ENCODE assay signal across 8 mouse cellular contexts in genomic region chr19:10449708-10450107, GRCm38 (mm10). TPM values are rescaled to one million over a fixed set of nuclear protein-coding genes. Genes with fewer than 3 reads are reported as not detected.
DNase-seq lines count a peak whose midpoint lies in the region; ATAC-seq lines count a peak whose summit lies in the region.

No protein-coding gene starts in this region.

- peaks cover 27% of the 10 kb centered on the region for H3K27me3 ChIP-seq in forebrain, embryonic 12.5 days
- H3K27me3 ChIP-seq in hindbrain, embryonic 15.5 days, result peaks cover 7% of the 10 kb centered on the region

- peak; percentile 63; the same call in 1 of the 2 replicates for ATAC-seq in forebrain, embryonic 12.5 days (ENCODE audit: low FRiP score)
- peak; percentile 42 for ATAC-seq in hindbrain, embryonic 15.5 days (ENCODE audit: low FRiP score, low read depth)
- ATAC-seq in megakaryocyte progenitor cell, adult 5-6 weeks (replicated peaks; ENCODE audit: poor library complexity), result peak; percentile 82

- no peak overlapping the region for H3K4me2 ChIP-seq in forebrain, embryonic 12.5 days
- no peak overlapping the region for H3K4me2 ChIP-seq in hindbrain, embryonic 15.5 days

- peaks cover 6% of the 10 kb centered on the region; the same call in 1 of the 2 replicates for H3K4me1 ChIP-seq in forebrain, embryonic 12.5 days
- H3K4me1 ChIP-seq in hindbrain, embryonic 15.5 days (replicated peaks), result no peaks in the 10 kb centered on the region

- 14% methylated on average over 3 of the region's 3 CpGs for WGBS in forebrain, embryonic 12.5 days
- WGBS in hindbrain, embryonic 15.5 days, result 8% methylated on average over 3 of the region's 3 CpGs

- peaks cover 8% of the 10 kb centered on the region for H3K36me3 ChIP-seq in forebrain, embryonic 12.5 days (replicated peaks)
- peaks cover 27% of the 10 kb centered on the region for H3K36me3 ChIP-seq in hindbrain, embryonic 15.5 days

- no peaks in the 10 kb centered on the region for H3K9me3 ChIP-seq in forebrain, embryonic 12.5 days
- no peaks in the 10 kb centered on the region for H3K9me3 ChIP-seq in hindbrain, embryonic 15.5 days

- no peak overlapping the region for H3K4me3 ChIP-seq in forebrain, embryonic 12.5 days (replicated peaks)
- no peak overlapping the region for H3K4me3 ChIP-seq in hindbrain, embryonic 15.5 days

- H3K9ac ChIP-seq in forebrain, embryonic 12.5 days, result no peak overlapping the region
- no peak overlapping the region for H3K9ac ChIP-seq in hindbrain, embryonic 15.5 days

- no peak overlapping the region for H3K27ac ChIP-seq in forebrain, embryonic 12.5 days
- H3K27ac ChIP-seq in hindbrain, embryonic 15.5 days (replicated peaks), result no peak overlapping the region

- DNase-seq in adrenal gland, adult (ENCODE audit: inconsistent age in 2 of 2, low spot score in 1 of 2), result peak; percentile 59 to 89
- no peak for DNase-seq in adrenal gland, adult 8-10 months
- DNase-seq in brain, embryonic 18.5 days (ENCODE audit: low read depth, low spot score), result peak; percentile 64
- peak; percentile 84 to 92 for DNase-seq in layer of hippocampus, postnatal 14 days (ENCODE audit: low spot score in 2 of 2)
- peak; percentile 67 for DNase-seq in right cerebral cortex, postnatal 25 days

RNA-seq across cellular contexts. Expression of gene Lrrc10b, which starts 7.6 kb away (rescaled TPM):
- total RNA-seq in adrenal gland, adult 8-10 months (2022), result 1 to 10 TPM; 2.6 to 3.8 (median 3.5) TPM
- polyA plus RNA-seq in forebrain, embryonic 12.5 days (2016; fragmentation: Nextera tagmentation; extraction: Ambion mirVana), result 0.83 and 1.1 TPM in 2 replicates
- polyA plus RNA-seq in hindbrain, embryonic 15.5 days (2015; fragmentation: Nextera tagmentation; extraction: Ambion mirVana), result 0.98 and 1.5 TPM in 2 replicates
- total RNA-seq in layer of hippocampus, postnatal 14 days (2021), result 10 to 100 TPM; 58.7 to 58.9 TPM
- not detected in 2 replicates for total RNA-seq in megakaryocyte progenitor cell, adult 5-6 weeks (2015)
- total RNA-seq in megakaryocyte progenitor cell, adult 5-6 weeks (2017), result not detected in 2 replicates

RNA-seq across cellular contexts. Expression of gene Ppp1r32, which starts 33.0 kb away (rescaled TPM):
- total RNA-seq in adrenal gland, adult 8-10 months (2022), result 1 to 10 TPM in 2 of 4 experiments, under 1 TPM in 2; 0.52 to 2.2 (median 1.0) TPM
- polyA plus RNA-seq in forebrain, embryonic 12.5 days (2016; fragmentation: Nextera tagmentation; extraction: Ambion mirVana), result 0.58 and 0.97 TPM in 2 replicates
- polyA plus RNA-seq in hindbrain, embryonic 15.5 days (2015; fragmentation: Nextera tagmentation; extraction: Ambion mirVana), result 2.1 and 2.3 TPM in 2 replicates
- 1 to 10 TPM; 1.5 to 1.6 TPM for total RNA-seq in layer of hippocampus, postnatal 14 days (2021)
- total RNA-seq in megakaryocyte progenitor cell, adult 5-6 weeks (2015), result not detected in 2 replicates
- total RNA-seq in megakaryocyte progenitor cell, adult 5-6 weeks (2017), result 0.81 TPM in 1 of 2 replicates, not detected in the other

Comparison
In these comparisons a context has a peak if more than half of its experiments do, and no peak if none do; other contexts are left out.
1. RNA of gene Lrrc10b, which starts 7.6 kb away (total RNA-seq): 58.7 to 58.9 TPM in layer of hippocampus, postnatal 14 days; 2.6 to 3.8 TPM in adrenal gland, adult 8-10 months and not detected in megakaryocyte progenitor cell, adult 5-6 weeks; every median in the first group is over 10 times any median in the second.
2. Peak in every context shown above with its lines, with median percentiles within 50 percentile points of each other: ATAC-seq.